Mouse (Mus musculus) bone marrow macrophage, adult 2 months (primary cell): ENCODE results near the gene Iqcf4.

Experiments
- CTCF ChIP-seq: IDR thresholded peaks from 2 replicates; pipeline ENCODE4 v1.5.1; 2012; ENCODE audit warnings: low read depth, mild to moderate bottlenecking, low read length, moderate library complexity
- POLR2A ChIP-seq: IDR thresholded peaks from 2 replicates; pipeline ENCODE4 v1.6.1; 2012; ENCODE audit warnings: mild to moderate bottlenecking, low read depth, low read length, borderline replicate concordance

- TF ChIP-seq POLR2A (no peak), CTCF (peak; percentile 98)
Observed at GRCm38 (mm10) chr9:106531833-106532232, 39.0 kb downstream of the Iqcf4 start.
